Mouse (Mus musculus): Measurements from ENCODE around the gene Kcnq2. TPM values are rescaled to one million over a fixed set of nuclear protein-coding genes. Genes with fewer than 3 reads are reported as not detected.
A peak's percentile ranks its signal among the peaks of the same experiment; 100 is the strongest.

Kcnq2 gene
- total and polyA plus RNA-seq, 3 experiments, result 0.05 to 0.23 TPM; not detected in 1

DNA sequence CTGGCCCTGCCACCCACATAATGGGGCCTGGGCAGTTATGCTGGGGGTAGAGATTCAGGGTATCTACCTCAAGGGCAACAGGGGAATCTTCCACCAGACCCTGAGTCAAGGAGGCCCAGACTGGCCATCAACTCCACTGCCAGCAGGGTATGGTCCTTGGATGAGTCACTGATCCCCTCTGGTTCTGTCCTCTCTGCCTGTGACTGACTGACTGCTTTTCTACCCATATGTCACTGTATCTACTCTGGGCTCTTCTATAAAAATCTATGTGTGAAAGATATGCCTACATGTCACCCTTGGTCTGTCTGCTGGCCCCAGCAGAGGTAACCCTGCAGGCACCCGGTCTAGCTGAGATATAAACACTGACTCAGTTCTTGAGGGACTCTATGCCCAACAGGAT, 18.0 kb upstream of the Kcnq2 start:
- H3K9ac ChIP-seq (ENCODE audit: low read depth, low read length), result no peak overlapping the region
- H3K36me3 ChIP-seq (ENCODE audit: control insufficient read depth, insufficient read depth, low read length), result peaks cover 6% of the 10 kb centered on the region; the same call in 1 of the 2 replicates
- H3K4me1 ChIP-seq (ENCODE audit: control insufficient read depth, insufficient read depth, low read length), result peaks cover 11% of the 10 kb centered on the region
- H3K27me3 ChIP-seq (ENCODE audit: control insufficient read depth, insufficient read depth, low read length), result peaks cover 3% of the 10 kb centered on the region; the same call in 1 of the 2 replicates
- no peak overlapping the region for H3K4me3 ChIP-seq
- no peak overlapping the region for H3K27ac ChIP-seq
- H3K79me2 ChIP-seq (replicated peaks; ENCODE audit: control insufficient read depth, insufficient read depth, low read length), result no peaks in the 10 kb centered on the region
- intact Hi-C loops (cut with DNase I), result loop anchor here (10.0 kb wide), 1 partner anchor 442 kb away; the partner anchor contains the start of genes Prpf6, Samd10 and Zfp512b
- 68% methylated on average over 1 of the region's 1 CpGs for WGBS
- no peak for DNase-seq
- TF ChIP-seq POLR2A (IDR thresholded peaks at IDR 0.05; ENCODE audit: insufficient read depth, low read depth, low read length) (no peak), CTCF (IDR thresholded peaks at IDR 0.05) (no peak), EP300 (IDR thresholded peaks at IDR 0.05; ENCODE audit: insufficient read depth, low read depth, low read length) (no peak)

DNA sequence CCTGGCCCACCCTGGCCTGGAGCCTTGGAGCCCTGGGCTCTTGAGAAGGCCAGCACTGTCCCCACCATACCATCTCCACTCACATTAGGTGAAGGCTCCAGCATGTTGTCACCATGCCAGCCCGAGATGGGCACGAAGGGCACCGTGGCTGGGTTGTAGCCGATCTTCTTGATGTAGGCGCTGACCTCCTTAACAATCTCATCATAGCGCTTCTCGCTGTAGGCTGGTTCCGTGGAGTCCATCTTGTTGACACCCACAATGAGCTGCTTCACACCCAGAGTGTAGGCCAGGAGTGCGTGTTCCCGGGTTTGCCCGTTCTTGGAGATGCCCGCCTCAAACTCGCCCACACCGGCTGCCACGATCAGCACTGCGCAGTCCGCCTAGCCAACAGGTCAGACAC, 17.6 kb upstream of the Kcnq2 start:
- no peak for DNase-seq
- Histone ChIP-seq H3K4me3 (no peak overlapping the region), H3K79me2 (replicated peaks; ENCODE audit: control insufficient read depth, insufficient read depth, low read length) (no peaks in the 10 kb centered on the region), H3K9ac (ENCODE audit: low read depth, low read length) (no peak overlapping the region), H3K4me1 (ENCODE audit: control insufficient read depth, insufficient read depth, low read length) (peaks cover 11% of the 10 kb centered on the region), H3K36me3 (ENCODE audit: control insufficient read depth, insufficient read depth, low read length) (peaks cover 6% of the 10 kb centered on the region; the same call in 1 of the 2 replicates), H3K27ac (no peak overlapping the region), H3K27me3 (ENCODE audit: control insufficient read depth, insufficient read depth, low read length) (peaks cover 3% of the 10 kb centered on the region; the same call in 1 of the 2 replicates)
- WGBS, result 81% methylated on average over 17 of the region's 17 CpGs
- intact Hi-C loops (cut with DNase I), result loop anchor here (10.0 kb wide), 1 partner anchor 442 kb away; the partner anchor contains the start of genes Prpf6, Samd10 and Zfp512b
- TF ChIP-seq CTCF (IDR thresholded peaks at IDR 0.05), result no peak
- no peak for TF ChIP-seq EP300 (IDR thresholded peaks at IDR 0.05; ENCODE audit: insufficient read depth, low read depth, low read length)
- TF ChIP-seq POLR2A (IDR thresholded peaks at IDR 0.05; ENCODE audit: insufficient read depth, low read depth, low read length), result 0 out of 2 replicates have a peak, but pooled peaks have one; percentile 42

DNA sequence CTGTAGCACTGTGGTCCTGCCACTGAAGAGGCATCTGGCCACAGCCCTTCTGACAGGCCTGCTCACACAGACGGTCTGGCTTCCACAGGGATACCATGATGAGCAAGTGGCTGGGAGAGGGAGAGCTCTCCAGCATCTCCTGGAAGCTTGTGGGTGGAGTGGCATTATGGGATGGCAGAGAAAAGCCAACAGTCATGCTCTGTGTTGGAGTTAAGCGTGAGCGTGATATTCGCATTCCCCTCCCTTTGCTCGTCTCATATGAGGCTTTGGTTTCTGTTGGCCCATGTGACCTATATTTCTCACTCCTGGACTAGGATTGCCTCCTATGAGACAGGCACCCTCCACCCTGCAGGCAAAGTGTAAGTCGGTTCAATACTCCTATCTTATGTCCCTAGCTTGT, 15.2 kb upstream of the Kcnq2 start:
- Histone ChIP-seq H3K4me1 (ENCODE audit: control insufficient read depth, insufficient read depth, low read length) (peaks cover 12% of the 10 kb centered on the region), H3K4me3 (no peak overlapping the region), H3K36me3 (ENCODE audit: control insufficient read depth, insufficient read depth, low read length) (peaks cover 6% of the 10 kb centered on the region; the same call in 1 of the 2 replicates), H3K79me2 (replicated peaks; ENCODE audit: control insufficient read depth, insufficient read depth, low read length) (no peaks in the 10 kb centered on the region), H3K27ac (no peak overlapping the region), H3K27me3 (ENCODE audit: control insufficient read depth, insufficient read depth, low read length) (no peaks in the 10 kb centered on the region), H3K9ac (ENCODE audit: low read depth, low read length) (no peak overlapping the region)
- TF ChIP-seq CTCF (IDR thresholded peaks at IDR 0.05) (no peak), POLR2A (IDR thresholded peaks at IDR 0.05; ENCODE audit: insufficient read depth, low read depth, low read length) (no peak), EP300 (IDR thresholded peaks at IDR 0.05; ENCODE audit: insufficient read depth, low read depth, low read length) (no peak)
- DNase-seq, result no peak
- 57% methylated on average over 6 of the region's 6 CpGs for WGBS
- intact Hi-C loops (cut with DNase I), result loop anchor here (10.0 kb wide), 1 partner anchor 445 kb away; the partner anchor contains the start of genes Prpf6, Samd10 and Zfp512b

DNA sequence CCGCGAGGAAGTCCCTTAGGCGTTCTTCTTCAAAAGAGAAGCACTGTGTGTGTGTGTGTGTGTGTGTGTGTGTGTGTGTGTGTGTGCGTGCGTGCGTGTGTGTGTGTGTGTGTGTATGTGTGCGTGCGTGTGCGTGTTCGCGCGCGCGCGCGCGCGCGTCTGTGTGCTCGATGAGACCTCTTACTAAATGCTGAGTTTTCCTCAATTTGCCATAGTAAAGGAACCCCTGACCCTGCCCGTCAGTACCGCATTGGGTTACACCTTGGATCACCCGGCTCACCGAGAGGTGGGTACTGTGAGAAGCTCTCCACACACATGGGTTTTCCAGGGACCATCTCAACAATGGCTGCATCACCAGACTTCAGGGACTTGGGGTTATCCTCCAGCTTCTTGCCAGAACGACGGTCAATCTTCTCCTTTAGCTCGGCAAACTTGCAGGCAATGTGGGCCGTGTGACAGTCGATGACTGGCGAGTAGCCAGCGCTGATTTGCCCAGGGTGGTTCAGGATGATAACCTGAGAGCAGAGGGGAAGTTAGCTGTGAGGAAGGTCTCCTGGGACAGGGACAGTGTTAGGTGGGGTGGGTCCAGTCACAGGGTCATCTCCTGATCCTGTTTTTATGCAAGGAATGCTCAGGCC, 13.3 kb upstream of the Kcnq2 start:
- 25% methylated on average over 31 of the region's 31 CpGs for WGBS
- TF ChIP-seq EP300 (IDR thresholded peaks at IDR 0.05; ENCODE audit: insufficient read depth, low read depth, low read length) (no peak), CTCF (IDR thresholded peaks at IDR 0.05) (no peak), POLR2A (IDR thresholded peaks at IDR 0.05; ENCODE audit: insufficient read depth, low read depth, low read length) (no peak)
- intact Hi-C loops (cut with DNase I), result no loop called here
- Histone ChIP-seq H3K79me2 (replicated peaks; ENCODE audit: control insufficient read depth, insufficient read depth, low read length) (no peaks in the 10 kb centered on the region), H3K4me1 (ENCODE audit: control insufficient read depth, insufficient read depth, low read length) (peaks cover 10% of the 10 kb centered on the region), H3K9ac (ENCODE audit: low read depth, low read length) (no peak overlapping the region), H3K27ac (no peak overlapping the region), H3K36me3 (ENCODE audit: control insufficient read depth, insufficient read depth, low read length) (peaks cover 6% of the 10 kb centered on the region; the same call in 1 of the 2 replicates), H3K4me3 (no peak overlapping the region), H3K27me3 (ENCODE audit: control insufficient read depth, insufficient read depth, low read length) (no peaks in the 10 kb centered on the region)
- peak in 1 of 2 experiments; percentile 19 for DNase-seq

DNA sequence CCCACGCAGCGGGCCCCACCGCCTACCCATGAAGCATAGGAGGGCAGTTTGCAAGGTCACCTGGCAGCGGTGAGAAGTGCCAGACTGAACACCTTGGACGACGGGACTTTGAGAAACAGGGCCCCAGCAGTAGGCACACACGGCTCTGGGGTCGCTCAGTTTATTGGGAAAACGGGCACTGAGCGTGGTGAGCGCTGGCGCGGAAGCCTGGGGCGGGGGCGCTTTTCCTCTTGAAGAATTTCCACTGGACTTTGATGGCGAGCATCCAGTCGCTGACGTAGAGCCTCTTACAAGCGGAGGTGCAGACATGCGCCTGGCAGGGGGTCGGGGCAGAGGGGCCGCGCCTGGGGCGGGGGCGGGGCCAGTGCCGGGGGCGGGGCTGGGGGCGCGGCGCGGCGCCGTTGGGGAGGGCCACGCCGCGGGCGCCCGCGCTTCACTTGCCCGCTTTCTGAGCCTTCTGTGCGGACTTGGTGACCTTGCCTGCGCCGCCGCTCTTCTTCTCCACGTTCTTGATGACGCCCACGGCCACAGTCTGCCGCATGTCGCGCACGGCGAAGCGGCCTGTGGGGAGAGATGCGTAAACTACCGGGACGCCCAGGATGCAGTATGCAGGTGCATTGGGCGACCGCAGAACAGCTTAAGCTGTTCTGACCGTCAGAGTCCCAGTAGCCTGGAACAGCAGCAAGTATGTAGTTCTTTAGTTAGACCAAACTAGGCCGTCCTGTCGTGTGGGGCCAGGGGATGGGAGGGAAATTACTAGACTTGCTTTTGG, 12.6 kb upstream of the Kcnq2 start:
- peak; percentile 55 to 60 for DNase-seq
- Histone ChIP-seq H3K4me1 (ENCODE audit: control insufficient read depth, insufficient read depth, low read length) (peaks cover 10% of the 10 kb centered on the region), H3K36me3 (ENCODE audit: control insufficient read depth, insufficient read depth, low read length) (peaks cover 6% of the 10 kb centered on the region; the same call in 1 of the 2 replicates), H3K27me3 (ENCODE audit: control insufficient read depth, insufficient read depth, low read length) (no peaks in the 10 kb centered on the region), H3K27ac (peak overlapping the region; percentile 16), H3K9ac (ENCODE audit: low read depth, low read length) (peak overlapping the region; percentile 48; the same call in 1 of the 2 replicates), H3K79me2 (replicated peaks; ENCODE audit: control insufficient read depth, insufficient read depth, low read length) (no peaks in the 10 kb centered on the region), H3K4me3 (peak overlapping the region; percentile 43)
- intact Hi-C loops (cut with DNase I), result no loop called here
- TF ChIP-seq POLR2A (IDR thresholded peaks at IDR 0.05; ENCODE audit: insufficient read depth, low read depth, low read length), result no peak
- TF ChIP-seq CTCF (IDR thresholded peaks at IDR 0.05), result no peak
- no peak for TF ChIP-seq EP300 (IDR thresholded peaks at IDR 0.05; ENCODE audit: insufficient read depth, low read depth, low read length)
- 6% methylated on average over 61 of the region's 61 CpGs for WGBS
